Comparison of ENCODE assay signal across 19 mouse cellular contexts in genomic region chrX:36971156-36971555, GRCm38 (mm10).
"Had no signal": no experiment of that assay in that cellular context is flagged by ENCODE, and none has a peak within 500 bp of the region (broad histone marks: within the 10 kb centered on the region; RNA-seq: fewer than 3 reads in every experiment).

No protein-coding gene starts in this region.

- H3K27me3 ChIP-seq: kidney, embryonic 15.5 days; limb, embryonic 12.5 days; limb, embryonic 15.5 days; midbrain, embryonic 13.5 days; stomach, embryonic 15.5 days had no signal

- H3K36me3 ChIP-seq: kidney, embryonic 15.5 days; limb, embryonic 15.5 days; midbrain, embryonic 10.5 days; stomach, embryonic 15.5 days had no signal

- H3K4me2 ChIP-seq: kidney, embryonic 15.5 days; limb, embryonic 12.5 days; limb, embryonic 15.5 days; liver, embryonic 11.5 days; lung, embryonic 14.5 days; midbrain, embryonic 13.5 days; stomach, embryonic 15.5 days had no signal

- H3K4me1 ChIP-seq: kidney, embryonic 15.5 days; limb, embryonic 12.5 days; limb, embryonic 15.5 days; midbrain, embryonic 10.5 days; midbrain, embryonic 13.5 days; stomach, embryonic 15.5 days had no signal

- ATAC-seq: liver, postnatal 0 days; lung, postnatal 0 days; midbrain, embryonic 13.5 days; midbrain, embryonic 16.5 days had no signal

- DNase-seq: kidney, postnatal 10 days; kidney, postnatal 36 days; left cerebral cortex, postnatal 4 days; liver, postnatal 0 days; lung, embryonic 14.5 days; thymus, postnatal 25 days had no signal

- H3K9ac ChIP-seq: kidney, embryonic 15.5 days; limb, embryonic 12.5 days; limb, embryonic 15.5 days; liver, embryonic 14.5 days; liver, postnatal 0 days; lung, embryonic 14.5 days; midbrain, embryonic 13.5 days; stomach, embryonic 15.5 days had no signal

- H3K27ac ChIP-seq: kidney, embryonic 15.5 days; limb, embryonic 12.5 days; limb, embryonic 15.5 days; liver, embryonic 14.5 days; macrophage; midbrain, embryonic 10.5 days; midbrain, embryonic 13.5 days; stomach, embryonic 15.5 days had no signal

- H3K9me3 ChIP-seq: kidney, embryonic 15.5 days; limb, embryonic 12.5 days; limb, embryonic 15.5 days; megakaryocyte, embryonic 14.5 days; midbrain, embryonic 13.5 days; stomach, embryonic 15.5 days had no signal

- H3K4me3 ChIP-seq: kidney, embryonic 15.5 days; limb, embryonic 12.5 days; limb, embryonic 15.5 days; megakaryocyte, embryonic 14.5 days; midbrain, embryonic 10.5 days; midbrain, embryonic 13.5 days; myocyte; stomach, embryonic 15.5 days had no signal
